Mouse (Mus musculus) kidney, embryonic 16.5 days (tissue): ENCODE results near the gene Troap. TPM values are rescaled to one million over a fixed set of nuclear protein-coding genes. Genes with fewer than 3 reads are reported as not detected.

Source experiments
- ATAC-seq: fragments of 200-750 bp; cut with Nextera tagmentation; 2 replicates; pipeline ENCODE4 v1.8.0; 2017; ENCODE audit warnings: moderate TSS enrichment; ENCODE audit not compliant: low FRiP score, low TSS enrichment
- H3K27ac ChIP-seq: fragments of 300-500 bp; sonication (generic); 2 replicates; pipeline ENCODE4 v1.5.1; 2014; ENCODE audit warnings: low read length
- H3K27me3 ChIP-seq: fragments of 300-500 bp; sonication (generic); 2 replicates; pipeline ENCODE4 v1.6.1; 2014; ENCODE audit warnings: low read length, control low read depth, mixed read lengths; ENCODE audit not compliant: insufficient read depth
- H3K36me3 ChIP-seq: fragments of 300-500 bp; sonication (generic); 2 replicates; pipeline ENCODE4 v1.6.1; 2014; ENCODE audit warnings: low read length, control low read depth, mixed read lengths; ENCODE audit not compliant: insufficient read depth
- H3K4me1 ChIP-seq: fragments of 300-500 bp; sonication (generic); 2 replicates; pipeline ENCODE4 v1.6.1; 2014; ENCODE audit warnings: low read length, control low read depth, mixed read lengths; ENCODE audit not compliant: insufficient read depth
- H3K4me2 ChIP-seq: fragments of 300-500 bp; sonication (generic); replicated peaks from 2 replicates; pipeline ENCODE4 v1.6.1; 2014; ENCODE audit warnings: low read depth, low read length
- H3K4me3 ChIP-seq: fragments of 300-500 bp; sonication (generic); 2 replicates; pipeline ENCODE4 v1.5.1; 2014; ENCODE audit warnings: mild to moderate bottlenecking, low read length
- H3K9ac ChIP-seq: fragments of 300-500 bp; sonication (generic); replicated peaks from 2 replicates; pipeline ENCODE4 v1.6.1; 2014; ENCODE audit warnings: low read length
- H3K9me3 ChIP-seq: fragments of 300-500 bp; sonication (generic); 2 replicates; pipeline ENCODE4 v1.6.1; 2016; ENCODE audit warnings: low read length, control low read depth
- WGBS: fragments of 180-500 bp; shearing (Covaris S2); extraction: QIAGEN DNeasy Blood & Tissue Kit; methylation state at CpG from one replicate; pipeline ENCODE4 v1.1.7; 2014; 5-methylcytosine and 5-hydroxymethylcytosine counted together
- polyA plus RNA-seq: library from polyadenylated mRNA; unstranded; fragments of >200 nt; fragmentation: Nextera tagmentation; extraction: Ambion mirVana; gene quantifications from 2 replicates; pipeline ENCODE4 v1.2.1, GENCODE M21; 2015

Troap gene
- polyA plus RNA-seq, 1 experiment from 2014 or later = 35.8 TPM

DNA sequence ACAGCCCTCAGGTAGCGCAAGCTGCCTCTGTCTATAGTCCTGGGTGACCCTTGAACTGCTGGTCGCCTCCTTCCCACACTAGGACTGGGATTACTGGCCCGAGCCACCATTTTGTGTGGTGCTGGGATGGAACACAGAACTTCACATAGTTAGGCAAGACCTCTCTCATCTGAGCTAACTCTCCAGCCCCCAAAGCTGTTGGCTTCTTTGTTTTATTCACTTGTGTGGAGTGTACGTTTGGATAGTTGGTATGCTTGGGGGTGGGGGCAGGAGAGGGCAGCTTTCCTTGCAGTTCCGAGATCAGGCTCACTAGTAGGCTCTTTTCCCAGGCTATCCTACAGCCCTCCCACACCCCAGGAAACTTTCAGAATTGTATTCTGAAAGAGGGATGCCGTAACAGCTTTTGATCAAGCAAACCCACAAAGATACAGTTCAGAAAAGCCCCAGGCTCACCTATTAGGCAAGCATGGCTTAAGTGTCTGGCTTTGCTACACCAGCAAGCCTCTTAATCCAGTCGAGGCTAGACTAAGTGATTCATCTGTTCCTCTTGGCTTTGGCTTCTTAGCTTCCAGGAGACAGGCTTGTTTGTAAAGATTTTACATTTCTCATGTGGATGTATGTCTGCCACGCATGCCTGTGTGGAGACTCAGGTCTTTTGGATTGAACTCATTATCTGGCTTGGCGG lies 42.2 kb upstream of the Troap start:
- ATAC-seq = no peak
- no peaks in the 10 kb centered on the region for H3K9me3 ChIP-seq
- peak overlapping the region; percentile 27 for H3K9ac ChIP-seq
- peaks cover 42% of the 10 kb centered on the region for H3K4me1 ChIP-seq
- no peaks in the 10 kb centered on the region for H3K27me3 ChIP-seq
- H3K36me3 ChIP-seq = peaks cover 24% of the 10 kb centered on the region
- peak overlapping the region; percentile 54 for H3K4me3 ChIP-seq
- H3K4me2 ChIP-seq = peak overlapping the region; percentile 76
- peak overlapping the region; percentile 70 for H3K27ac ChIP-seq
- 68% methylated on average over 9 of the region's 9 CpGs for WGBS

DNA sequence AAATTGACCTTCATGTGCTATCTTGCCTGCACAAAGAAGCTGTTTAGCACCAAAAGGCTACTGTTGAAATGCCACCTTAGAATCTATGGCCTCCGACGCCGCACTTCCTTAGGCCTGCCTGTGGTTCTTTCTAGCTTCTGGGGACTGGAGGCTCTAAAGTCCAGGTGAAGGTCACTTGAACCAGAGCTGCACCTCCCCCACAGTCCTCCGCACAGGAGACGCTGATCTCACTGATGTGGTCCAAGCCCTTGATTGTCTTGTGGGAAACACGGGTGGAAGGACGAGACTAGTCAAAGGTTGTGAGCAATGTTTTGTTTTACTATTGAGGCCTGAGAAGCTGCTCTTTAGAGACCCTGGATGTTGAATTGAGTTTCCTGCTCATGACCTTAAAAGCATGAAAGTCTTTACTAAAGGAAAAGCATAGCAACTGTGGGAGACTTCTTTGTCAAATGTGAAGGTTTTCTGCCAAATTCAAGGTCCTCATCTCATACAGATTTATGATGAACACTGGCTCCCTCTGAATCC lies 41.6 kb upstream of the Troap start:
- Histone ChIP-seq H3K27me3 (no peaks in the 10 kb centered on the region), H3K4me2 (peak overlapping the region; percentile 76), H3K4me1 (peaks cover 42% of the 10 kb centered on the region), H3K9ac (peak overlapping the region; percentile 27), H3K27ac (peak overlapping the region; percentile 70), H3K4me3 (peak overlapping the region; percentile 54), H3K36me3 (peaks cover 25% of the 10 kb centered on the region), H3K9me3 (no peaks in the 10 kb centered on the region)
- WGBS = 40% methylated on average over 7 of the region's 7 CpGs
- no peak for ATAC-seq

DNA sequence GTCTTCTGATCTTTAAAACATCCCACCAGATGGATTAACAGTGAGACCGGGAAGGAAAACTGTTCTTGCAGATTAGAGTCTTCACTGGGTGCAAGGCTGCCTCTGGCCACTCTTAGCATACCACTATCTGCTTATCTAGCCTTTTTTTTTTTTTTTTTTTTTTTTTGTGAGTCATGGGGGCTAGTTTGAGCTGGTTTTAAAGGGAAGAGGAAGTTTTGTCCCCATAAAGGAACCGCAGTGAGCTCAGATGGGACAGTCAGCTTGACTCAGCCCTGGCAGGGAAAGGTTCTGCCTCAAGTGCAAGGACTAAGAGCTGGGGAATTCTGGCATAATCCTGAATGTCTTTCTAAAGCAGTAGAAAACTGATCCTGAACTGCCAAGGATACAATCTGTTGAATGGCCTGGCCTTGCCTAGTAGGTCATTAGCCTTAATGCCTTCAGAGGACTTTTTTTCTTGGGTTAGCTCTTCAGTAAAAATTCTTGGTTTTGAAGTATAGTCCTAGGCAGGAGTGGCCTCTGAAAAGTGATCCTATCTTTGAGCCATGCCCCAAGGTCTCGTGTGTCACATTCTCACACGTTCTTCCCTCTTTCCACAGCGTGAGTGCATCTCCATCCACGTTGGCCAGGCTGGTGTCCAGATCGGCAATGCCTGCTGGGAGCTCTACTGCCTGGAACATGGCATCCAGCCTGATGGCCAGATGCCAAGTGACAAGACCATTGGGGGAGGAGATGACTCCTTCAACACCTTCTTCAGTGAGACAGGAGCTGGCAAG lies 40.7 kb upstream of the Troap start:
- Histone ChIP-seq H3K27ac (peak overlapping the region; percentile 70), H3K4me3 (peak overlapping the region; percentile 54; the same call in 1 of the 2 replicates), H3K27me3 (no peaks in the 10 kb centered on the region), H3K4me2 (peak overlapping the region; percentile 76), H3K36me3 (peaks cover 34% of the 10 kb centered on the region), H3K9me3 (no peaks in the 10 kb centered on the region), H3K9ac (peak overlapping the region; percentile 27; the same call in 1 of the 2 replicates), H3K4me1 (peaks cover 42% of the 10 kb centered on the region)
- ATAC-seq = no peak
- WGBS = 79% methylated on average over 7 of the region's 7 CpGs

DNA sequence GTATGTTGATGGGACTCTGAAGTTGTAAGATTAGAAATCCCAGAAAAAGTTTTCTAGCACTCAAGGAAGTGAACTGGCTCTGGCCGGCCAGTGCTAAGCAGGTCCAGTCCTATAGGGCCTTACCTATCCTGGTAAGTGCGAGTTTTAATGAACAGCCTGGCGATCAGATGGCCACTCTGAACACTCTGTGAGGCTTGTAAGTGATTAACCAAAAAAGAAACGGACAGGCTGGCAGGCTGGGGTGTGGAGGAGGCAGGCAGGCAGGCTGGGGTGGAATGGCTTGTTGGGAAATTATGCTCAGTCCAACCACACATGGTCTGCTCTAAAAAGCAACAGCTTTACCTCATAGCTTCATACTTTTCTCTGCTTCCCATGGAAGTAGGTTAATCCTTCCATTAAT lies 38.9 kb upstream of the Troap start:
- peaks cover 36% of the 10 kb centered on the region for H3K36me3 ChIP-seq
- H3K9ac ChIP-seq = no peak overlapping the region
- WGBS = 59% methylated on average over 4 of the region's 4 CpGs
- no peak overlapping the region for H3K4me2 ChIP-seq
- H3K9me3 ChIP-seq = no peaks in the 10 kb centered on the region
- no peak overlapping the region for H3K4me3 ChIP-seq
- H3K27me3 ChIP-seq = no peaks in the 10 kb centered on the region
- peak overlapping the region; percentile 70 for H3K27ac ChIP-seq
- peak; percentile 81 for ATAC-seq
- peaks cover 37% of the 10 kb centered on the region for H3K4me1 ChIP-seq

DNA sequence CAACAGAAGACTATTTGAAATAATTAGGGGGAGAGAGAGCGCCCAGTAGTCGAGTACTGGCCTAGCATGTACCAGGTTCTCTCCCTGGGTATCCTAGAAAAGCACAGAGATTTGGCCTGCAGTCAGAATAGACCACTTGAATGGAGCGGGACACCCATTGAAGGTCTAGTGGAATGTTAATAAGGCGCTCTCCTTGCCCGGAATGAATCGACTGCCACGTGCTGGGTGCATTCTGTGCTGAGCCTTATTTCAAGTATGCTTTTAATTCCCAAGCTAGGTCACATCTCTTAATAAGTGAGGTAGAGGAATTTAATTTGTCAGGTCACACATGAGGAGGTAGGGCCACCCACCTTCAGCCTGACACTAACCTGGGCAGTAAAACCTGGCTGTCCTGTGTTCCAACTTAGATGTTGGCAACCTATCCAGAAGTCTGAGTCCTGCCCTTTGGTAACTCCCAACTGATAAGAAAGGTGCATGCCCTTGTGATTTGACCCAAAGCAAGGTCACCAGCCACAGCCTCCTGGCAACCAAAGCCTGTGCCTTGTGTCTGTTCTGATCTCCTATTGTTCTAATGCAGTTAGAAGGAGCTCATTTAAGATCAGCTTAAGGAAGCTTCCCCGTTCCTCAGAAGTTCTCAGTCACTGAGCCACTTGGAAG lies 38.0 kb upstream of the Troap start:
- no peak overlapping the region for H3K9ac ChIP-seq
- H3K4me2 ChIP-seq = no peak overlapping the region
- 90% methylated on average over 8 of the region's 8 CpGs for WGBS
- H3K27ac ChIP-seq = no peak overlapping the region
- H3K36me3 ChIP-seq = peaks cover 36% of the 10 kb centered on the region
- no peak for ATAC-seq
- peaks cover 40% of the 10 kb centered on the region for H3K4me1 ChIP-seq
- H3K27me3 ChIP-seq = no peaks in the 10 kb centered on the region
- H3K9me3 ChIP-seq = no peaks in the 10 kb centered on the region
- no peak overlapping the region for H3K4me3 ChIP-seq

DNA sequence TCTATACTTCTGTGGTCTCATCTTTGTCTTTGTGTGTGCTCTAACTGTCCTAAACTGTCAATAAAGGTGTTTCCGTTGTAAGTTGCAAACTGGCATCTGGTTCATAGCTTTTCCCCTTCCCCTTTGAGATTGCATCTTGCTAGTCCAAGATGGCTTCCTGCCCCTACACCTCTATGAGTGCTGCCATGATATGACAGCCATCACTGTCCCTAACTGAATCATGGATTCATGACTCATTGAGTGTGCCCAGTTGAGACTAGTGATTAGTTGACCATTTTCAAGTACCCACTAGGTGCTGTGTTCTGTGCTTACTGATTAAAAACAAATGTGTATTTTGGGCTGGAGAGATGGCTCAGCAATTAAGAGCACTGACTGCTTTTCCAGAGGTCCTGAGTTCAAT lies 36.4 kb upstream of the Troap start:
- ATAC-seq = no peak
- no peak overlapping the region for H3K9ac ChIP-seq
- WGBS = 96% methylated on average over 1 of the region's 1 CpGs

DNA sequence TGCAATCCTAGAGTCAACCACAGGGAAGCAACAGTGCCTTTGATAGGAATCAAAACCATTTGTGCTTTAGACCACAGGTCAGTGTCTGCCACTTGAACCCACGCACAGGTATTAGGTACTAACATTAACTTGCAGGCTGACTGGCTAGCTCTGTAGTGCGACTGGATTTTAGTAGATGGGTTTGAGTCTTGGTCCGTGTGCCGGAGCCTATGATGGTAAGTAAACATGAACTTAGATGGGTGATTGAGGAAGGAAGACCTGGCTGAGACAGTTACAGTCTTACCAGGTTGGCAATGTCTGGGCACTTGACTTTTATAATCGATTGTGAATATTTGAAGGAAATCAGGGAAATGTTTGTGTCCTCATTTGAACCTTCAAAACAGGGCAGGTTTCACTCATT lies 35.6 kb upstream of the Troap start:
- Histone ChIP-seq H3K4me3 (no peak overlapping the region), H3K27me3 (no peaks in the 10 kb centered on the region), H3K9me3 (no peaks in the 10 kb centered on the region), H3K9ac (no peak overlapping the region), H3K36me3 (peaks cover 36% of the 10 kb centered on the region), H3K27ac (no peak overlapping the region), H3K4me2 (no peak overlapping the region), H3K4me1 (peaks cover 29% of the 10 kb centered on the region)
- 89% methylated on average over 5 of the region's 5 CpGs for WGBS
- no peak for ATAC-seq

More for the DNA sequence above, 36.4 kb upstream of the Troap start:
- Histone ChIP-seq H3K27me3 (no peaks in the 10 kb centered on the region), H3K36me3 (peaks cover 36% of the 10 kb centered on the region), H3K9me3 (no peaks in the 10 kb centered on the region), H3K4me1 (peaks cover 33% of the 10 kb centered on the region), H3K27ac (no peak overlapping the region), H3K4me2 (no peak overlapping the region), H3K4me3 (no peak overlapping the region)

DNA sequence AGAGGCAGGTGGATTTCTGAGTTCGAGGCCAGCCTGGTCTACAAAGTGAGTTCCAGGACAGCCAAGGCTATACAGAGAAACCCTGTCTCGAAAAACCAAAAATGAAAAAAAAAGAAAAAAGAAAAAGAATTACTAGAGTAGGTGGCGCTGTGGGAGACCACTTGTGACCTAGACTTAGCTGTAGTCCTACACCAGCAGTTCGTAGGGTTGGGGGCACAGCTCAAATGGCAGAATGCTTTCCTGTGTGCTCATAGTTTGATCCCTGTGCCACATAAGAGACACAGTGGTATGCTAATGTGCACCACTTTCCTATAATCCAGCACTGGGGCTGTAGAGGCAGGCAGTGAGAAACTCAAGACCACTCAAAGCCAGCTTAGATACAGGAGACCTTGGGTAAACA lies 35.1 kb upstream of the Troap start:
- peaks cover 36% of the 10 kb centered on the region for H3K36me3 ChIP-seq
- H3K4me3 ChIP-seq = no peak overlapping the region
- ATAC-seq = no peak
- 79% methylated on average over 4 of the region's 4 CpGs for WGBS
- H3K27me3 ChIP-seq = no peaks in the 10 kb centered on the region
- H3K27ac ChIP-seq = no peak overlapping the region
- H3K9me3 ChIP-seq = no peaks in the 10 kb centered on the region
- no peak overlapping the region for H3K4me2 ChIP-seq
- peaks cover 29% of the 10 kb centered on the region for H3K4me1 ChIP-seq
- H3K9ac ChIP-seq = no peak overlapping the region

DNA sequence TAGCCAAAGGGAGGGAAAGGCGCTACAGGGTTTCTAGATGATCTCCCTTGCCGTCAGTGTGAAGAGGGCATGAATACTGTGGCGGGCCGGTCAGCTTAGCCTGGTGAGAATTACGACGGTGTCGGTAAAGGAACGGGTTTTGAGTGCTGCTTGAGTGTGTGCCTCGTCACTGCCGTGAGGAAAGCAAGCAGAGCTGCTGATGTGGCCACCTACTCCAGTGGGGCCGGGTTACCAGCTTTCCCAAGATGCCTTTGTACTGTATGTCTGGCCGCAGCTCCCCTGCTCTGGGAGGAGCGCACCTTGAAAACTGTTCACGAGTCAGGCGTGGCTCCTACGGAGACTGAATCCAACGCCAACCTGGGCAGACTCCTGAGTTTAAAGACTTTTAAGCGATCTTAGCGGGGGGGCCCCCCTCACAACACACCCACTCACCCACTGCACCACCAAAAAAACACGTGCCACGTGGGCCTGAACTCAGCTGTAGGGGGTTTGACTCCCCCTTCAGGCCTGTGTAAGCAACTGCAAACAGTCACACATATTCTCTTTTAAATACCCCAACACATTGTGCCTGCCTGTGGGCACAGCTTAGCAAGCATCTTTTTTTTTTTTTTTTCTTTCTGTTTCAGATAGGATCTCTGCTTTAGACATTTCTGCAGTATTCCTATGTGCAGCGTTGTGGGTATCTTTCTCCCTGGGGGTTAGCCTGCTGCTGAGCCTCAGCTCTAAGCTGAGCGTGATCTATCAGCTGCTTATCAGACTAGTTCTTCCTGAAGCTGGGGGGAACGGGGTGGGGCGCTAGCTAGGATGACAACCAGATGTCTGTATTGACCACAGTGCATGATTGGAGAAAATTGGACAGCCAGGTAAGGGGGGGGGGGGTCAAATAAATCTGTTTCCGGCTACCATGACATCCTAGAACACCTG lies 34.1 kb upstream of the Troap start:
- peaks cover 23% of the 10 kb centered on the region for H3K4me1 ChIP-seq
- no peak overlapping the region for H3K9ac ChIP-seq
- no peak overlapping the region for H3K4me3 ChIP-seq
- ATAC-seq = no peak
- no peak overlapping the region for H3K4me2 ChIP-seq
- WGBS = 56% methylated on average over 26 of the region's 26 CpGs
- no peaks in the 10 kb centered on the region for H3K9me3 ChIP-seq
- no peaks in the 10 kb centered on the region for H3K27me3 ChIP-seq
- peaks cover 27% of the 10 kb centered on the region for H3K36me3 ChIP-seq
- H3K27ac ChIP-seq = no peak overlapping the region
